Mouse (Mus musculus) CD4-positive, CD25-positive, alpha-beta regulatory T cell, adult 2 months (primary cell): Measurements from ENCODE around the gene Zkscan1.

Experiments used
- DNase-seq: peaks from one replicate; pipeline ENCODE4 v3.0.0-alpha.2; 2012; ENCODE audit warnings: low read depth, low spot score

The Zkscan1 gene

DNA sequence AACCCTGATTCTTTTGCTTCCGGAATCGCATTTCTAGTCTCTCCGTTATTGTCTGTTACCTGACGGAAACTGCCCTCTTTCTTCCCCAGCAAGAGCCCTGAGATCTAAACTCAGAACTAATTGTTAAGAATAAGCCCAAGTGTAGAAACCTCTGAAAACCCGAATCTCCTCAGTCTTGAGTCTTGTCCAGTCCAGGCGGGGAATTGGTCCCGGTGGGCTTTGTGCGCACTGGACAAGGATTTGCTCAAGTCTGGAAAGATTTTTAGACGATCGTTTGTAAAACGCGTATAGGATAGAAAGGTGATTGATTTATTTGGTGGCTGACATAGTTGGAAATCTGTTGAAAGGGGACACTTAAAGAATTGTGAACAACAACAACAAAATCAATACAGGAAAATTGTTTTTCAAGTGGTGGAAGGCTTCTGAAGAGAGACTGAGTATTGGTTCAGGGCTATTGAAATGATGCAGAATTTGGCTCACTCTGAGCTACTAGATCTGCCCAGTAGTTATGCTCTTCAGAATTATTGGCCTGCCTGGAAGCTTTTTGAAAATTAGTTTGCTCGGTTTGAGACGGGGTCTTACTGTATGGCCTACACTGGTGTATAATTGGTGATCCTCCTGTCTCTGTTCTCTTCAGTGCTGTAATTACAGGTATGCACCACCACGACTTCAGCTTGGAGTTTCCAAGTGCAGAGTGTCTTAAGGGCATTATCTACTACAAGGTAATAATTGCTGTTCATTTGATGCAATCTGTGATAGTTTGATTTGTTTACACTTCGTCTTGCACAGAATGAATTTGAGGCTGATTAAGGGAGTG lies 32.5 kb downstream of the Zkscan1 start:
- DNase-seq, result peak; percentile 31

DNA sequence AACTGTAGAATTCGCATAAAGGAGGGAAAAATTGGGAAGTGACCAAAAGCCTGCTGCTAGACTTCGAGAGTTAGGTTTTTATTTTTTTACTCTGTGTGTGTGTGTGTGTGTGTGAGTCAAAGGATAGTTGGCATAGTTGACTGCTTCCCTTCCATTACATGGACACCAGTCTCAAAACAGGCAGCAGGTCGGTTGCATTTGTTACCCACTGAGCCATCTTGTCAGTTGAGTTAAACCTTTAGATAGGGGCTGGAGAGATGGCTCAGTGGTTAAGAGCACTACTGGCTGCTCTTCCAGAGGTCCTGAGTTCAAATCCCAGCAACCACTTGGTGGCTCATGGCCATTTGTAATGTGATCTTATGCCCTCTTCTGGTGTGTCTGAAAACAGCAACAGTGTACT lies 33.2 kb downstream of the Zkscan1 start:
- no peak for DNase-seq

DNA sequence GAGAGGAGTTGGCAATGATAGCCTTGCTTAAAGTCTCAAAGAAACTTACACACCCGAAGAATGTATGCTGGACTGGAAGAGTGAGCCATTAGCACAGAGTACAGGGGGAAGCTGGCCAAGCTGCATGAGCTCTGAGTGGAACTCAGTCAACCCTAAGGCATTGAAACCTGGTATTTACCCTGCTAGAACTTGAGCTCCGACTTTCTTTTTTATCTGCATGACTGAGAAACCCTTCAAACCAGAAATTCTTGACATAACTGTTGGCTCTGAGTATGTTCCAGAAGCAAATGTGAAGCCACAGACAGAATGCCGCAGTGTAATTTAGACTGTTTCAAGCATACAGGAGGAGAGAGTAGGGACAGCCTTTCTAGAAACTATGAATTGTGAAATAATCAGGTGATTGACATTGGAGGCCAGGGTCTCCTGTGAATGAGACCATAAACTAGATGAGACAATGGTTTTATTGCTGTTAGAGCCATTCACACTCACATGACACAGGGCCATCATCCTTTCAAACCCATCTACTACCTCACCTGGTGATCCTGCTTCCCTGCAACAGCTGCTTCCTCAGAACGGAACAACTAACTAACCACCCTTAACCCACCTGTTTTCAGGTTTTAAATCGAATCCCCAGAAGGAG lies 47.7 kb downstream of the Zkscan1 start:
- no peak for DNase-seq

DNA sequence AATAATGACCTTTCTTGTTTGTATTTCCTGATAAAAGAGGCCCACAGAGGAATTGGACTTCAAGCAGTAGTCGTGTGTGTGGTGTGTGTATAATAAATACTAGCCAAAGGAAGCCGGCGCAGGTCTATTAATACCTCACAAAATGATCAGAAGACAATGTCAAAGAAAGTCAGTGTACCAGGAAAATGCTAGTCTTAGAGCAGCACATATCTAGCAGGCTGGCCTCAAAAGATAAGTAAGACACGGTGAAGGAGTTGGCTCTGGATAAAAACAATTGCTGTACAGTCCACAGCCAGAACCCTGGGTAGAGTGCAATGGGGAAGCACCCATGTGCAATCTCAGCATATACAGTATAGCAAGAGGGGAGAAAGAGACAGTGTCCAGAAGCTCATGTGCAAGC lies 52.4 kb downstream of the Zkscan1 start:
- no peak for DNase-seq

DNA sequence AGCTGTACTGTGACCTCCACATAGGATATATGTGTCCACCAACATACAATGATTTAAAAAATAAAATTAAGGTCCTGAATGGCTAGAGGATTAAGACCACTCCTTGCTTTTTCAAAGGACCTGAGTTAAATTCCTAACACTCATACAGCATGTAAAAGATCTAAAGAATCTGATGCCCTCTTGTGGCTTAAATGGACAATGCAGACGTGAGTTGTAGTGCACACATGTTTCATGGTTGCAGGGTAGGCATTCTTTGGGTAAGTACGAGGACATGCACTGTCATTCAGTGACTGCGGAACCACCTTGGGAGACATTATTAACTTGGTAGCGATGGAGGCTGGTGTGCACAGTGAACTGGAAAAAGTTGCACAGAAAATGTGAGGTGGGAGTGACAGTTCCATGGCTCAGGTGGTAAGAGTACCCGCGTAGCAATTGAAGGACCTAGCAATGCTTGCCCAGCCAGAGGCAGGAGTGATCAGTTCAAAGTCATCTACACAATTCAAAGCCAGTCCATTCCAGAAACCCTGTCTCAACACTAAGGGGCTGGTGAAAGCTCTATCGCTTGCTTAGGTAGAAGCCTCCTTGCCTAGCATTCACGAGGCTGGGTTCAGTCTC lies 53.2 kb downstream of the Zkscan1 start:
- DNase-seq, result peak; percentile 74

DNA sequence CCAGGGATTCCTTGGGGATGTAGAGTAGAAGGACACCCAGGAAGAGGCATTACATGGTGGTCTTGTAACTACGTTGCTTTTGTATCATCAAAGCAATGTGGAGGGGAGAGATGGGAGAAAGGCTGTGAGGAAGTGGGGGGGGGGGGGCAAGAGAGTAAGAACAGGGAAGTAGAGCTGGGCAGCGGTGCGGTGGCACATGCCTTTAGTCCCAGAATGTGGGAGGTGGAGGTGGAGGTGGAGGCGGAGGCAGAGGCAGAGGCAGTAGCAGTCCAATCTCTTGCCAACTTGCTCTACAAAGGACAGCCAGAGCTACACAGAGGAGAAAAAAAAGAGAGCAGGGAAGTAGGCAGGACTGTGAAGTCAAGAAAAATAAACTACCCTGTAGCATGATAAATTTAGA lies 53.7 kb downstream of the Zkscan1 start:
- no peak for DNase-seq

DNA sequence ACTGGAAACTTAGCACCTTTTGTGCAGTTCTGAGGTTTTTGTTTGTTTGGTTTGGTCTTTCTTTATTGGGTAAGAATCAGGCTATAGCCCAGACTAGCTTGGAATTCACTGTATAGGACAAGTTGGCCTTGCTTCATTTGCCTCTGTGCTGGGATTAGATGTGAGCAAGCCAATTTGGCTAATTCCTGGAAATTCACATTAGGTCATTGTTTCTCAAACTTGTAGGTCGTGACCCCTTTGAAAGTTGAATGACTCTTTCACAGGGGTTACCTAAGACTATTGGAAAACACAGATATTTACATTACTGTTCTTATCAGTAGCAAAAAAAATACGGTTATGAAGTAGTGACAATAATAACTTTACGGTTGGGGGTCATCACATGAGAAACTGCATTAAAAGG lies 69.5 kb downstream of the Zkscan1 start:
- no peak for DNase-seq

DNA sequence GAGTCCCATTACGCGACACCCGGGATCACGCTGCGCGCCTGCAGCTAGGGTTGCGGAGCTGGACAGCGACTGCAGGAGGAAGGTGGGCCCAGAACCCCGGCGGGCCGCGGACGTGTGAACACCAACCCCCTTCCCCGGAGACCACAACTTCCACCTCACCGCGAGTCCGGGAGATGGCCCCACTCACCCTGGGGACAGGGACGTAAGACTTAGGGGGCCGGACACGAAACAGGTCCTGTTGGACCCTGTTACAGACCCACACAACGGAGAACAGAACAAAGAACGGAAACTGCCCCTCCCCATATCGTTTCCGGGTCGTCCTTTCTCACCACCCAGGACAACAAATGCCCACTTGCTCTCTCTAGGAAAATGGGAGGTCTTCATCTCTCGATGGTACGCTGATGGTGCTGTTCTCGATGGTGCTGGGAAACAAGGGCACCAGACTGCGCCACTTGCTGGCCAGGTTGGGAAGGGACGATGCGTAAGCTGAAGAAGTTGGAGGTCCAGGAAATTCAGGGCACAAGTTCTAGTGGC lies 70.6 kb downstream of the Zkscan1 start, which contains the start of gene Zfp113:
Zfp113 (minus strand) TSS at position 302 of the 534 bp plus-strand sequence.
- DNase-seq, result peak; percentile 94
